Mouse (Mus musculus): ENCODE data around the gene Zbtb14.

- TF ChIP-seq CTCF (IDR thresholded peaks at IDR 0.05; ENCODE audit: low read depth), result peak; percentile 47
- TF ChIP-seq EP300 (IDR thresholded peaks at IDR 0.05; ENCODE audit: low read depth), result no peak
Observed at GRCm38 (mm10) chr17:69365049-69365448, 17.8 kb upstream of the Zbtb14 start.
